Mouse (Mus musculus): ENCODE results near the gene Cyren.

Cyren gene

DNA sequence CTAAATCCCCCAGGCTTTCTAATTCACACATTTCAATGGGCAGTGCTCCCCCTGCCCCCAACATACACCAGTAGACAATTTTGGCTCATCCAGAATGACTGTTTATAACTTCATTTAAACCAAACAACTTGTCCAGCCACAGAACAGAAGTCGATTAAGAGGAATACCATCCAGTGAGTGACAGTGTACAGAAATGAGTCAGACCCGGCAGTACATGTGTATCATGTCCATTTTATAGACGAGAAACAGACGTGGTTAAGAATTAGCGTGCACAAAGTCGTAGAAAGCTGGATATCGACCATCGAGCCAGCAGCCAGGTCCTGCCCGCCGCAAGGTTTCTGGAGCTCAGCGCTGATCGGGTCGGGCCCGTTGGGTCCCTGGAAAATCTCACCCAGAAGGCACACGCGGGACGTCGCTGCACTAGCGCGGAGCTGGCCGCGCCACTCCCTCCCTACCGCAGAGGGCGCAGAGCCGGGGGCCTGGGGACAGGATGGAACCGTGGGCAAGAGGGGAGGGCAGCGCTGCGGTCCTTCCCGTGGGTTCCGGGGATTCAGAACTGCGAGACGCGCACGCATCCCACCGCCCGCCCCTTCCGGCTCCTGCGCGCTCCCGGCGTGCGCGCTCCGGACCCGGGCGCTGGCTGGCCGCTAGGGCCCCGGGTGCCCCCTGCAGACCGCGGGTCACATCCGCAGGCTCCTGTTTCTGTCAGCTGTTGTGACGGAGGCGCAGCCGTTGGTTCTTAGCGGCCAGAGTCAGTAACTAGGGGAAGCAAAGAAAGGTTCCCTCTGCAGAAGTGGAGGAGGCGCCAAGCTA lies at the start of gene Cyren:
Gene Cyren, minus strand, starts transcription at position 552 of the 813 bp plus-strand sequence.
- DNase-seq = peak; percentile 94 to 96

DNA sequence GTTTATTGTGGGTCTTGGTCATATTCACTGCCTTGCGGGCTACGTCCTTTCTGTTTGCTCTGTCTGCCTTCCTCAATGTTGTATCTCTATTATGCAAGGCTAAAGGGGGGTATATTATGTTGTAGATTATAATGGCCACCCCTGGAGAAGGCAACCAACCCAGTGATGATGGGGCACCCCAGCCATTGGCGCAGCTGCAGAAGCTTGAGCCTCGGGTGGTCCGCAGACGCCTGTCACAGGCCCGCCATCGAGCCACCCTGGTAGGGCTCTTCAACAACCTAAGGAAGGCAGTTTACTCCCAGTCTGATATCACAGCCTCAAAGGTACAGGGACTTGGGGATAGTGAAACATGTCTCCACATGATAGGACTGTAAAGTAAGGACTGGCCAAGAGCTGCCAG lies 49.7 kb upstream of the Cyren start:
- DNase-seq = no peak

DNA sequence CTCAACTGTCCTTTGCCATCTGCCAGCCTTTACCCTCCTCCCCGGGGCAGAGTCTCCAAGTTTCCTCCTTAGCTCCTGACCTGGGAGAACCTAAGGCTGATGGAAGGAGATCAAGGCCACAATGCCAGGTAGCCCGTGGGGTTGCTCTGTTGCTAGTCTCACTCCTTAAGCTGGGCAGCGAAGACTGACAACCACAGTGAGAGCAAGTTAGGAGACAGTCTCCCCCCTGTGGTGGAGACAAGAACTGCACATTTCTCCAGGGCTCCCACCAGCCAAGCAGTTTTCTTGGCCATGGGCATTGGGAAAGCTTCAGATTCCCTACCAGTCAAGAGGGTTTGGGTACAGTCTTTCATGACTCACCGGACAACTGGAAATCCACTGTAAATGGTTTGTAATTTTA lies 49.3 kb upstream of the Cyren start:
- peak; percentile 80 to 81 for DNase-seq

DNA sequence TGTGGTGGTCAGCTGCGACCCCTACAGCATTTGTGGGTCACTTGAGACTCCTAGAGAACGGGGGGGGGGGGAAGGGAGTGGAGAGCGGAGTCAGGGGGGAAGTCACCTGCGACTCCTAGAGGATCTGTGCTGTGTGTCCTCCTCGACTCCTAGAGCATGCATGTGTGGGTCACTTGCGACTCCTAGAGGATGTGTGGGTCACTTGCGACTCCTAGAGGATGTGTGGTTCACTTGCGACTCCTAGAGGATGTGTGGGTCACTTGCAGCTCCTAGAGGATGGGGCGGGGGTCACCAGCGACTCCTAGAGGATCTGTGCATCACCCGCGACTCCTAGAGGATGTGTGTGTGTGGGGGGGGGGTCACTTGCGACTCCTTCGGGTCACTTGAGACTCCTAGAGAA lies 44.1 kb upstream of the Cyren start:
- DNase-seq = peak; percentile 45 to 63

DNA sequence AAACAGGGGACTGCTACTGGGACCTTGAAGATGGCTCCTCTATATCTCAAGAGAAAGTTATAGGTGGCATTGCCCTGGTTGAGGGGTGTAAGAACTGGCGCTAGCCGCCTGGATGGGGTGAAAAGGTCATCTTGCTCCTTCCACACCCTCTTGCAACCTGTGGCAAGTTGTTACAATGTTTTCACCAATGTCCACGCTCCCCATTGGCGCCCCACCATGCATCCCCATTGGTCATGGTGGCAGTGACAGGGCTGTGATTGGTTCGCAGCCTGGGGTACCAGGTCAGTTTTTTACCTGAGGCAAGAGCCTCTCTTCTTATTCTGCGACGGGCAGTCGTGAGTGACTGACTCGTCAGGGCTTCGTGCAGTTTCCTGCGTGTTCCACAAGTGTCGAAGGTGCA lies 42.8 kb upstream of the Cyren start:
- DNase-seq = no peak

DNA sequence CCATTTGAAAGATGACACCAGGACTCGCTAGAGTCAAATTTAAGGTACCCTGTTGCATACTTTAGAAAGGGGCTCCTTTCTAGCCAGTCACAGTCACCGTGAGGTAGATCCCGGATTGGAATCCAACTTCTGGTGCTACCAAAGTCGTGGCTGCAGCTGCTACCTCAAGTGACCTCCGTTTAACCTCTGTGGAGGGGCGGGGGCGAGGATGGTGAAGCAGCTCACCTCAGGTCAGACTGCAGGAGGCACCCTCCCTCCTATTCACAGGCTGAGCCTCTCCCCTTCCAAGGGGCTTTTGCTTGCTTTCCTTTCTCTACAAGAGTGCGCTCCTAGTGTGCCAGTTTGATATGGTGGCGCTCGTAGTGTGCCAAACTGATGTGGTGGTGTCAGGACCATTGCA lies 42.1 kb upstream of the Cyren start, which contains the start of gene Stra8:
Gene Stra8, plus strand, starts transcription at position 208 of the 400 bp plus-strand sequence.
- DNase-seq = no peak

DNA sequence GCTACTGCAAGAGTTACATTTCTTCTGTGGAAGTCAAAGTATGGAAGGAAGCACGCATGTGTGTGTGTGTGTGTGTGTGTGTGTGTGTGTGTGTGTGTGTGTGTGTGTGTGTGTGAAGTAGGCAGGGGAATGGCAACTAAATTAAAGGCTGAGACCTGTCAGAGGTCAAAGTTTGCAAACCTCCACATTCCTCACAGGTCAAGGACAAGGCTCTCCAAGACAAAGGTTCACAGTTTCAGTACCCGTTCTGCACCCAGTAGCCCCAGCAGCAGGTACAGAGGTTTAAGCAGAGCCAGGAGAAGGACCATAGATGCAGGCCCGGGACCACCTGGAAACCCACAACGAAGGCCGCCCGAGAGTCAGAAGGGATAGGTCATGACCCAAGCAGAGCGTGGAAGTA lies 41.3 kb upstream of the Cyren start:
- no peak for DNase-seq

DNA sequence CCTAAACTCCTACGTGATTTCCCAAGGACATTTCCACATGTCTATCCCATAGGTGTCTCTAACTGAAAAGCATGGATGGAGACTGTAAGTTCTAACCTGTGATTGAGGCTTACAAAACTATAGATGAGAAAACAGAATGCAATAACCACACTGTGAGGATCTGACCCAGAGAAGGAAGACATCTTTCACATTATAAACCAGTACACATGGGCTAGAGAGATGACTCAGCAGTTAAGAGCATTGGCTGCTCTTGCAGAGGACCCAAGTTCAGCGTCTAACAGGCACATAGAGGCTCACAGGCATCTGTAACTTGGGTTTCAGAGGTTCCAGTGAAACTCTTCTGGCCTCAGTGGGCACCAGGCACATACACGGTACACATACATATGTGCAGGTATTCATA lies 36.6 kb upstream of the Cyren start:
- no peak for DNase-seq

DNA sequence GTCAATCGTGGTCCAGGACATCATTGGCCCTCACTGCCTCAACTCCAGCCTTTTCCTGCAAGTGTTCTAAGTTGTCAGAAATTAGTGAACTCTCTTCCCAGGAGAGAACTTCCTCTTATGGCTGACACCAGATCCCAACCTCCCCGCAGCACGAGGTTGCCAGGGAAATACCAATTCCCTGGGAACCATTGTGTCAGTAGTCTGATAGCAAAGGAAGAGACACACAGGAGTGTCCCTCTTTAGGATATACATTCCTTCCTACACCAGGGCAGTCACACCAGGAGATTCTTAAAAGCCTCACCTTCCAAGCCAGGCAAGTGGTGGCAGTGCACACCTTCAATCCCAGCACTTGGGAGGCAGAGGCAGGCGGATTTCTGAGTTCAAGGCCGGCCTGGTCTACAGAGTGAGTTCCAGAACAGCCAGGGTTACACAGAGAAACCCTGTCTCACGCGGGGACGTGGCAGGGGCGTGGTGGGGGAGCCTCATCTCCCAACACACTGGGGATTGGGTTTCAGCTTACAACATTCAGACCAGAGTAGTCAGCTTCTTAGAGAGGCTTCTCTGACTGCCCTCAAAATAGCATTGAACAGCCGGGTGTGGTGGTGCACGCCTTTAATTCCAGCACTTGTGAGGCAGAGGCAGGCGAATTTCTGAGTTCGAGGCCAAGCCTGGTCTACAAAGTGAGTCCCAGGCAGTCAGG lies 35.6 kb upstream of the Cyren start:
- DNase-seq = no peak

DNA sequence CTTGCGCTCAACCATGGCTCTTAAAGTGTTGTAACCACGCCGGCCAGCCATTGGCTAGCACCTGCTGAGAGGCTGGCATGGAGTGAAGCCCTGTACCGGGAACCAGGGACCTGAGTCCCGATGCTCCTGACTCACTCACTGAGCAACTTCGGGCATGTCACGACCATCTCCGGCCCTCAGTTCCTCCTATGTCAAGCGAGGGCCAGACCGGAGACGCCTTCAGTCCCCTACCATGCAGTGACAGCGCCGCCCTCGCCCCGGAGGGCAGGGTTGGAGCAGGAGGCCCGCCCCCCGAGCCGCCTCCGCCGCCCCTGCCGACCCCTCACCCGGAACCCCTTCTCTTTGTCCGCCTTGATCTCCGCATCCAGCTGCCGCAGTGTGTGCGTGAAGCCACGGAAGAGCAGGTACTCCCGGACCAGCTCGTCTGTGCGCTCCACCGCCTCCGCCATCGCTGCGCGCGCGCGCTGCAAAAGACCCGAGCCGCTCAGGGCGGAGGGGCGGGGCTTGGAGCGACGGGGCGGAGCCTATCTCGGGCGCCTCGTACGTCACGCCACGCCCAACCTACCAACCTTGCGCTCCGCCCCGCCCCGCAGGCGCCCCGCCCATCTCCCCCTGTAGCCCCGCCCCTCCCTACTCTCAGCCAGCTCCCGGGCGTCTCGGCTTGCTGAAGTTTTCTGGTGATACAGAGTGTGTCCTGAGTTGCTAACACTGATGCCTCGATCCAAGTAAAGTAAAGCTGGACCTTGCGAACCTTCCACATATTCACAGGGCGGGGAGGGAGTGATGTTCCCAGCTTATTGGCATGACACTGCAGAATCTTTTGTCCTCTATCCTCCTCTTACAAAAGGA lies 32.7 kb upstream of the Cyren start, which contains the start of gene Wdr91:
Gene Wdr91, minus strand, starts transcription at position 506 of the 849 bp plus-strand sequence.
- peak; percentile 97 for DNase-seq

DNA sequence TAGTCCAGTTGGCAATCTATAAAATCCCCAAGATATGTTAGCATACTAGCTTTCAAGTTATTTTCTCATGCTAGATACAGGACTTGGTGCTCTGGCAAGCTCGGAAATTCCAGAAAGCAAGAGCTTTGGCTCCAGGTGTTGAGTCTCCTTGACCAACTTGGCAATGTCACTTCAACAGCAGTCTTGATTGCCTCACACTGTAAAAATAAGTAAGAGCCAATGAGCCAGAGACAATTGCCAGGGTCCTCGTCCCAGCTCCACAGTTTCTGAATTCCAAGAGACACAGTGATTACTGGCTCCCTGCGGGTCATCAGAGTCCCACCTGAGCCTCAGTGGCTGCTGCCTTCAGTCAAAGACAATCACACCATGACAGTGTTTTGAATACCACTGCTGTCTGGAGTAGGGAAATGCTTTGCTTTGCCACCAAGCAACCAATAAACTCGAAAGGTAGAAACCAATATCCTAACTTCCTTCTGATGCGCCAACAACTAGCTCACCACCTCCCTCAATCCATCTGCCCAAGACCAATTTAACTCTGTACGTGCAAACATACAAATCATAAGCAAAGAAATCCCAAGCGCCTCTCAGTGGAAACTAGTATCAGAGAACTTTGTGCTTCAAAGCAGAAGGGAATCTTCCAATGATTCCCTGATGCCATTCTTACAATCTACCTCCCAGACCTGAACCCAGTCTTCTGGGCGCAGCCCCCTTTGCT lies 31.9 kb upstream of the Cyren start:
- DNase-seq = no peak

DNA sequence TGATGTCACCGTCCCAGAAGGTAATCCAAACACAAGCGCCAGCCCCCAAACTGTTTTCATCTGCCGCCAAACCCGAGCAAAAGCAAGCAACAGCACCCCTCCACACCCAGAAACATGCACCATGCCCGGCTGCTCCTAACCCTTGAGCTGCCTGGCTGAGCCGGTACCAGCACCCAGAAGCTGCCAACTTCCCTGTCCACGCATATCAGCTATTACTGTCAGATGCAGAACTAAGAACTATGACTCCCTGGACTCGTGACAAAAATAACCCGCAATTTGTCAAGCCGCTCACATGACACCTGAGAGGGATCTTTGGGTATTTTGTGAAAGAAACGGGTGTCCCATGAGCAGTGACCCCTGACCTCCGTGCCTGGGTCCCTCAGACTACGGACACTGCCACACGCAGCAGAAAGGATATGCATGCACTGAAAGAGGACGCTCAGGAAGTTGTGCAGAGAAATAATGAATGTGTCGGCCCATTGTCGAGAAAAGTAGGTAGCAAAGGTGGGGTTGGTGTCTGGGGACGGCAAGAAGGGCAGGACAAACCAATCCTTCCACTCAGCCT lies 29.9 kb upstream of the Cyren start:
- no peak for DNase-seq

DNA sequence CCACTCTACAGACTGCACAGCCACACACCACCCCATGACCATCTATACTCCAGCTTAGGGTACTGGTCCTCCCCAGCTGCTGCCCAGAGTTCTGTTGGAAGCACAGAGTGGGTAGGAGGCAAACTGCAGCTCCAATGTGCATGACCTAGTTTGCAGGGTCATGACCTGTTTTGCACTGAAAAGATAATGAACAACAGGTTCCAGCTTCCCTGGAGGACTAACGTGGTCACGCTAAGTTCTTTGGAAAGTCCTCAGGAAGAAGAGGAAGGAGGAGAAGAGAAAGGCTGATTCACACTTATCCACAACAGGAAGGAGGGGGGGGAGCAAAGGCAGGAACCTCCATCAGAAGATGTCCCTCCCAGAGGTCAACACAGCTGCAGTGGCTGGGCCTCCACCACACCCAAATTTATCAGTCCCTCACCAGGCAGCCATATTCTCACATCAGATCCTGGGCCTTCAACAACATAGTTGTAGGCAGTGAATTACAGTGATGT lies 29.3 kb upstream of the Cyren start:
- no peak for DNase-seq

DNA sequence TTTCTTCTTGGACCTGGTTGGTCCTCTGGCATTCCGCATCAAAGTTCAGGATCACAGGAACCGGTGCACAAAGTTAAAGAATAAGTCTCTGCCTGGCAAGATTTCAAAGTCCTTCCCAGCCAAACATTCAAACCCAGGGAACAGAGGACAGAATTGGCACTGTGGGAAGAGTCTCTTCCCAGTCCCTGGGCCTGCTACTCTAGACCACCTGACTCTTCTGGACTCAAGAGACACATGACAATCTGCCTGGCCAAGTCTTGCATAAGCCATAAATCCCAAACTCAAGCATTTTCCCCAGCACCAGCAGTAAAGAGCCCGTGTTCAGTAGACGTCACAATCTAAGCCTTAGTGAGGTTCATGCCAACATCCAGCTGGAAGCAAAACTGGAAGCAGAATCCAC lies 28.8 kb upstream of the Cyren start:
- no peak for DNase-seq

DNA sequence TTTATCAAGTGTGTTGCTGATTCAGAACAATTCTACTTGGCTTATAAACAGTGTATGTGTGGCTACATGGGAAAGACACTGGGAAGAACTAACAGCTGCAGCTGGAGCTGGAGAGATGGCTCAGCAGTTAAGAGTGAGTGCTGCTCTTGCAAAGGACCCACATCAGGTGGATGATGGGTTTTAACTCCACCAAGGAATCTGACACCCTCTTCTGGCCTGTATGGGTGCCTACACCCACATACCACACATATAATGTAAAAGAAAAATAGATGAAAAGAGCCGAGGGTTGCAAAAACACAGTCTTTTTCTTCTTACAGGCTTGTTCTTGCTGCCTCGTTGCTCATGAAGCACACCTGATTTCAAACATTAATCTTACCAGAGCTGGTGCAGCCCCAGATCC lies 28.3 kb upstream of the Cyren start:
- no peak for DNase-seq

DNA sequence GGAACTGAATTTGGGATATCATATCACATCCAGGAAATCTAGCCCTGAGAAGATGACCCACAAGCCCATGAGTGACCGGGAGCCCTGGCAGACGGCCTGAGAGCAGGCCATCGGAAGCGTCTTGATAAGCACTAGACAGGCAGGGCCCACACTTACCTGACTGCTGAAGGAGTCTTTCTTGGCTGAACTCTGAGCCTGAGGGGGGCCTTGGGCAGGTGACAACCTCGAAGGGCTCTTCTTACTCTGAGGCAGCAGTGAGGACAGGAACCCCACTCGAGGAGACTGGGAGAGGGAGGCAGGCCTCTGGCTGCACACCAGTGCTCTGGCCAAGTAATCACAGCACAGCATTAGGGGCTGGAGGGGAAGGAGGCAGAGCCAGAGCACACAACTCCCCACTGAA lies 26.5 kb upstream of the Cyren start:
- DNase-seq = no peak

DNA sequence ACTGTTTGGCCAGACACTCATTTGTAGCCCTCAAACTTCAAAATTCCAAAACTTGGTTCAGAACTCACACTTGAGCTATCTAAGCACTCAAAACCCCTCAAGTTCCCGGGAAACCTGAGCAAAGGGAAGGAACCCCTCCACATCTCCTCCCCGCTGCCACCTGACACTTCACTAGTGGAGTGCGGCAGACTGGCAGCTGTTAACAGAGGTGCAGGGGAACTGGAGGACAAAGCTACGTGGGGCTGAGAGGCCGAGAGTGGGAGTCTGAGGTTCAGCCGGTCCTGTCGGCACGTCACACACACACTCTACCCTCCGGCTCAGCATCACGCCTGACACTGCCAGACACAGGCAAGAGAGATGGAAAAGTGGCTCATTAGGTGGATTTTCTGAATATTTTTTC lies 26.0 kb upstream of the Cyren start:
- no peak for DNase-seq

DNA sequence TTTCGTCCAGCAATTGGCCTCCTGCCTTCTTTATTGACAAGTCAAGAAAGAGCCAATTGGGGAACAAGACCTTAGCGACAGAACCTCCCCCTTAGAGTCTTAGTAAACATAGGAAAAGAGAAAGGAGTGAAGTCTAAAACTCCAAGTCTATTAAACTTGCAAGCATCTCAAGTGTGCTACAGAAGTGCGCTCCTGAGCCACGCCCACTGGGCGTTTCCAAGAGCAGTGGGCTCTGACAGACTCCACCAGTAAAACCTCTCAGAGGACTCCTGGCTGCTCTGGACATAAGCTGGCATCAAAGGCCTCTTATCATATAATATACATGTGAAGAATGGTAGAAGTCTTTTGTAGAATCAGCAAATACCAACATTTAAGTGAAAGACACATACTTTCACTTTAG lies 25.6 kb upstream of the Cyren start:
- DNase-seq = no peak

DNA sequence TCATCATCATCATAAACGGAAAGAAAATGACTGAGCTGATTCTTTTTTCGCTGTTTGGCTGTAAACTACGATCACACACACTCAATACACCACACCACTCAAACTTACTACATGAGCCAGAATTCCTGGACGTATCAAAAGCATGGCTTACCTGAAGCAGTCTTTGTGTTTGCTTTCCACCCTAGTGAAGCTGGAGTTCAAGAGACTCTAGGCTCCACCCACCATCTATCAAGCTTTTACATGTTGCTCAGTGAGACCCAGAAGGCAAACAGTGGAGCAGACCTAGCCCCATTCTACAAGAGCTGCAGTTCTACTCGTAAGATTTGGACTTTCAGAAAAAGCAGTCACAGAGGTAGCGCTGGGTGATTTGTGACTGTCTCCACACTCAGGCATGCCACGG lies 24.7 kb upstream of the Cyren start:
- DNase-seq = peak; percentile 25 to 26

DNA sequence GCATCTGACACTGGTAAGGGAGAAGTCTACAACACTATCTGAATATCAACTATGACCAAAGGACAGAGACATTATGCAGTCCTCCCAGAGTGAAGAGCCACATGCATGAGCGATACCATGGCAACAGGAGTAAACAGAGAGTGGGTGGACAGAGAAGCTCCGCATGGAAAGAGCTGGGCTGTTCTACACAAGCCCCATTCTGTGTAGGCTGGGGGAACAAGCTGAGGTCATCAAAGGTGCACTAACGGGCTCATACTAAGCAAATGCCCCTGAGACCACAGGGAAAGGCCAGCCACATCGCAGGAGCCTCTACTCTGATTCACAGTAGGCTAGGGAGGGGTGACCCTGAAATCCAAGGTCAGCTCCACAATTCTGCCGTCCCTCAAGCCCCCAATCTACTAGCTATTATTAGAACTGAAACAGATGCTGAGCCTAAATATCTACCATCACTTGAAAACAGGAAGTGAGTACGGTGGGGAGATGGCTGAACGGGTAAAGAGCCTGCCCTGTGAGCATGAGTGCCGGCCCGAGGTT lies 24.1 kb upstream of the Cyren start:
- DNase-seq = peak; percentile 76 to 78

DNA sequence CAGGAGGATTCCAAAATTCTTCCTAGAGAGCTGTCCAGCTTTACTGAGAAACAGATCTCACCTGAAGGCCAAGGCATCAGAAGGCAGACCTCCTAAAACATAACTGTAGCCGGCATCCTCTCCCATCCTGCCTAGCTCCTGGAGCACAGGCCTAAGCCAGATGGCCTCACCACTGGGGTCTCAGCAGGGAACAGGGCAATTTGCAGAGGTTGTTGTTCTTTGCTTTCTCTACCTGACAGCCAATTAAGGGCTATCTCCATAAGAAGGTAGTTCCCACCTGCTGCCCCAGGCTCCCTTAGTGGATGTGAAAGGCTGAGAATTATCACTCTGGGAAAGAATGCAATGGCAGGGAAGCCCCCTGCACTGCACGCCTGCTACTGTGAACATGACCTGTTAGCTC lies 23.1 kb upstream of the Cyren start:
- no peak for DNase-seq

DNA sequence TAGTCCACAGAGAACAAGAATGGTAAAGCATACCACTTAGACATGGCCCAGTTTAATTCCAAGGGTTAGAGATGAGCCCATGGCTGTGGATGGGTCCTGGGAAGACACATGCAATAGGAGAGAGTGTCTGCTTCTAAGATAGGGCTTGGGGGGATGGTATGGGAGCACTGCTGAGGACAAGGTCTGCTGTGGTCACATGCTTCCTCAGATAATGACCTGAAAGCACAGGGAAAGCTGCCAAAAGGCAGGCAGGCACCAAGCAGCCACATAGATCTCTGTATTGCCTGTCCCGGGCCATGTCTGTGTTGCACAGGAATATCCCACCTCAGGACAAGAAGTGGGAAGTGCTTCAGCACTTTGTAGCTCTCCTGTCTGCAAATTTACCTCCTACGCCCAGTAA lies 21.3 kb upstream of the Cyren start:
- DNase-seq = no peak

Data from B cell, adult 2 months (primary cell).